Mouse (Mus musculus) T-cell, adult 2 months (primary cell): ENCODE results near the gene Psme2b.
"Not testable (repeated sequence)": the region's sequence is repeated elsewhere in the genome, so short reads cannot be mapped to it uniquely, and the experiment has no call there.

Experiments used
- DNase-seq: peaks from one replicate; pipeline ENCODE4 v3.0.0; 2022; ENCODE audit warnings: low spot score

Gene Psme2b

DNA sequence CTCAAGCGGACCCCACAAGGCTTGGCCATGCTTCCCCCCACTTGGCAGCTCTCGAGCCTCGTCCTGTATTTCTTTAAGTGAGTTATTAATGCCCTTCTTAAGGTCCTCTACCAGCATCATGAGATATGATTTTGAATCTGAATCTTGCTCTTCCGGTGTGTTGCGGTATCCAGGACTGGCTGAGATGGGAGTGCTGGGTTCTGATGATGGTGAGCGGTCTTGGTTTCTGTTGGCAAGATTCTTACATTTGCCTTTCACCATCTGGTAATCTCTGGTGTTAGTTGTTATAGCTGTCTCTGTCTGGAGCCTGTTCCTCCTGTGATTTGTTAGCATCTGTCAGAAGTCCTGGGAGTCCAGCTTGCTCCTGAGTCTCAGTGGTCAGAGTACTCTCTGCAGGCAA, at the start of gene Psme2b:
Psme2b (minus strand) TSS at position 101 of the 400 bp plus-strand sequence.
- not testable (repeated sequence) for DNase-seq

DNA sequence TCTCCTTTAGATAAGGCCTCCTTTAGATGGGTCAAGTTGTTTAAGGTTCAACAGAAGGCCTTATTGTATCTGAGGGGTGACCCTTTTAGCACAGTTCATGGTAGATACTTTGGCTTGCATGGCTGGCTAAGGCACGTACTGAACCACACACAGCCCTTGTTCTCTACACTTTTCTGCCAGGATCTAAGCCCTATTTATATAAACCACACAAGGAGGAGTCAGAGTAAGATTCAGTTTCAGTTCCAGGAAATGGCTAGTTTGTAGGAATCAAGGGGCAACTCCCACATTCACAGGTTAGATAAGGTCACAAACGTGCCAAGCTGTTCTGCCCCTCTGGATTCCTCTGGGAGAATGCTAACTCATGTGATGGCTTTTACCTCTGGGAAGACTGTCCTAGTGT, 48.0 kb upstream of the Psme2b start, which contains the start of gene Tgtp1:
Tgtp1 (minus strand) TSS at position 155 of the 400 bp plus-strand sequence.
- DNase-seq: peak; percentile 55

DNA sequence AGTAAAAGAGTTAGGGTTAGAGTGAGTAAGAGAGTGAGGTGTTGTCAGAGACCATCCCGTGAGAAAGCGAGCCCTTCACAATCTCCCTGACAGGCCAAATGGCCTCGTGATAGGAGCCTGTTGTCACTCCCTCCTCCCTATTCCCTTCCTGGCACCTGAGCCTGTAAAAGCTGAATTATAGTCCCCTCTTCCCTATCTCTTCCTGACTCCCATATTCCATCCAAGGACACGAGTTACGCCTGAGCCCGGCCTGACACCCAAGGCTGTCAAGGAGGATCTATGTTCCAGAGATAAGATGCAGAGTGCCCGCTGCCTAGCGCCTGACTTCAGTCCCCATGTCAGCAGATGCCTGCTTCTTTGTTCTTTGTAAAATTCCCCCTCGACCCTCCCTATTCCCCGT, 47.3 kb upstream of the Psme2b start:
- DNase-seq: not testable (repeated sequence)

DNA sequence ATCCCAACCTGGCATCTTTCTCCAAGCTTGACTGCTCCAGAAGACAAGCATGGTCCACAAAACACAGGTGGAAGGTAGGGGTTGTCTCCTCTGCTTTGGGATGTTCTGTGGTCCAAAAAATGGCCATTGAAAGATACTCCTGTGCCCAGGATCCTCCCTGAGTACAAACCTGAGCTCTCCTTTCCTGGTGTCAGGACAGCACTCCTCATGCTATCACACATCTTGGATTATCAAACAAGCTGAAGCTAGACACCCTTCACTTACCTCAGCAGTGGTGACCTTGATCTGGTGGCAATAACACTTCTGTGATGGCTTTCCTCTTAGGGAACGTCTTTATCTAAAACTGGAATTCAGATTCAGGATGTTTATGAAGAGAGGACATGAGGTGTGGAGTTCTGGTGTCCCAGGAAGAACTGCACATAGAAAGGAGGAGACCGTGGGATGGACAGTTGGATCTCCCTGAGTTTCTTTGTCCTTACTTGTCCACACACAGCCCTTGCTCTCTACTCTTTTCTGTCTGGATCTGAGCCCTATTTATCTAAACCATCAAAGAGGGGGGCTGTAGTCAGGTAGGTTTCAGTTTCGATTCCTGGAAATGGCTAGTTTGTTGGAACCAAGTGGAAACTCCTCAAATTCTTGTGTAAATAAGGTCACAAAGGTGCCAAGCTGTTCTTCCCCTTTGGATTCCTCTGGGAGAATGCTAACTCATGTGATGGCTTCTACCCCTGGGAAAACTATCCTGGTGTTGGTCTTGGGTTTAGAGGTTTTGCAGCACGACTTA, 45.9 kb upstream of the Psme2b start, which contains the start of gene Gm12185:
Gm12185 (minus strand) TSS at position 487 of the 781 bp plus-strand sequence.
- DNase-seq: peak; percentile 56

DNA sequence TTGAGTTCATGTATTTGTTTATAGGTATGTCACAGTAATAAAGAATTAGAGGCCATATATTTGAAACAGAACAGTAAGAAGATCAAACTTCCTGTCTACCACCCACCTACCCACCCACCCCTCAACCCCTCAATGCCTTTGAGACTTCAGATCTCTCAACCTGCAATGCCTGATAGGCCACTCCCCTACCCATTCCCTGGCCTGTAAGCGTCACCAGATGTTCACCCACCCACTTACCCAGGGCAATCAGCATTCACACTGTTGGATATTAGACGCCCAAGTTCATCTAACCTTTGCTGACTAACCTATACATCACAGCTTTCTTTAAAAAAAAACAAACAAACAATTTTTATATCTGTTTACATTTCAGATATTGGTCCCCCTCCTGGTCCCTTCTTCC, 44.0 kb upstream of the Psme2b start:
- DNase-seq: not testable (repeated sequence)

DNA sequence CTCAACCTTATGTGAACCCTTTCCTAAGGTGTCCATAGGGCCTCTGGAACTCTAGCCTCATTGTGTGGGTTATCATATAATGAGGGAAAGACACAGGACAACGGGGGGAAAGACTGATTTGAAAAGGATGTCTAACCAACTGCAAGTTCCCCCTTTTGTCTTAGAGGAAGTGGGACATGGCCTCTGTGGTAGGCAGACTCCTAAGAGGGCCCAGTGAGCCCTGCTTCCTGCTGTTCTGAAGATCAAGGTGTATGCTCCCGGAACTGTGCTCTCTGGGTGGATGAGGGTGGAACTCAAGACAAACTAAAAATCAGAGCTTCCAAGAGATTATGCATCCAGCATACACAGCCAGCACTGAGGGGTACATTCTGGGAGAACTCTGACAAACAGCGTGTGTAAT, 42.2 kb upstream of the Psme2b start:
- DNase-seq: not testable (repeated sequence)

DNA sequence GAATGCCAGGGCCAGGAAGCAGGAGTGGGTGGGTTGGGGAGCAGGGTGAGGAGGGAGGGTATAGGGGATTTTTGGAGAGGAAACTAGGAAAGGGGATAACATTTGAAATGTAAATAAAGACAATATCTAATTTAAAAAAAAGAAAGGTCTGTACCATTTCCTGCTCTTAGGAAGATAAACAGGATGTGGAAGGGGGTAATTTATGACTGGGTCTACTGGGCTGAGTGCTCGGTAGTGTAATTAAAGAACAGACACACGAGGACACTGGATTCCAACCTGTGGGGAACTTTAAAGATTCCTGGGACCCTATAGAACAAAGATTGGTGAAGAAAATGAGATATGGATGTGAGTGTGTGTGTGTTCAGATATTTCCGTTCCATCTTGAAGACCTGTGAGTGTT, 36.9 kb upstream of the Psme2b start:
- DNase-seq: not testable (repeated sequence)

DNA sequence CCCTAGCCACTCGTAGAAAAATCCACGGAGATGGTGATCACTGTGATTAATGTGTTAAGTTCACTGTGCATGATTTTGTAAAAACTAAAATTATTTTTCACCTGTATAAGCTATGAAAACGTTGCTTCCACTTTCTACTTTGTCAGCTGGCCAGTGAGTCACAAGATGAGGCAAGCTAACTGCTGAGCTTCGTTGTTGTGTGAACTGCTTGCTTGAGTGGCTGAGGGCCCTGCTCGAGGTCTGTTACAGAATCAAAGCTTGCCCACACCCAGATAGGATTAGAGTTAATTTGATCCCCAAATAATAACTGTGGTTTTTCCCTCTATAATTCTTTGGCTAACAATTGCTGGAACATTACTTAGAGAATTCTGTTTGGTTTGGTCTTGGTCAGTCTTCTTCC, 34.1 kb upstream of the Psme2b start:
- DNase-seq: not testable (repeated sequence)

DNA sequence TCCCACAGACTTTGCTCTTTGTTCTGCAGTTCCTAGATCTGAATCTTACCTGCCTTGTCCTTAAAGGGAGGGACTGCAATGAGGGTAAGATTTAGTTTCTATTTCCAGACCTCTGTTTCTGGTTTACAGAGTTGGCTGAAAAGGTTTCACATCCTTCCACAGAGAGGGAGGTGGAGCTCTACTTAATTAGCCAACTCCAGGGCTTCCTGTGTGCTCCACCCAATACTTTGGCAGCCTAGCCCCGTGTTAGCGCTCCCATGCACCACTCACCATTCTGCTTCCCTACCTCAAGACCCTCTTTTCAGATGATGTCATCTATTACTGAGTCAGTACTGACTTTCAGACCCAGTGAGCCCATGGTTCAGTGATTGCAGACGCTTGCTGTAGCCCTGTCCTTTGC, 33.3 kb upstream of the Psme2b start, which contains the start of gene 9930111J21Rik1:
9930111J21Rik1 (minus strand) TSS at position 148 of the 400 bp plus-strand sequence.
- DNase-seq: not testable (repeated sequence)

DNA sequence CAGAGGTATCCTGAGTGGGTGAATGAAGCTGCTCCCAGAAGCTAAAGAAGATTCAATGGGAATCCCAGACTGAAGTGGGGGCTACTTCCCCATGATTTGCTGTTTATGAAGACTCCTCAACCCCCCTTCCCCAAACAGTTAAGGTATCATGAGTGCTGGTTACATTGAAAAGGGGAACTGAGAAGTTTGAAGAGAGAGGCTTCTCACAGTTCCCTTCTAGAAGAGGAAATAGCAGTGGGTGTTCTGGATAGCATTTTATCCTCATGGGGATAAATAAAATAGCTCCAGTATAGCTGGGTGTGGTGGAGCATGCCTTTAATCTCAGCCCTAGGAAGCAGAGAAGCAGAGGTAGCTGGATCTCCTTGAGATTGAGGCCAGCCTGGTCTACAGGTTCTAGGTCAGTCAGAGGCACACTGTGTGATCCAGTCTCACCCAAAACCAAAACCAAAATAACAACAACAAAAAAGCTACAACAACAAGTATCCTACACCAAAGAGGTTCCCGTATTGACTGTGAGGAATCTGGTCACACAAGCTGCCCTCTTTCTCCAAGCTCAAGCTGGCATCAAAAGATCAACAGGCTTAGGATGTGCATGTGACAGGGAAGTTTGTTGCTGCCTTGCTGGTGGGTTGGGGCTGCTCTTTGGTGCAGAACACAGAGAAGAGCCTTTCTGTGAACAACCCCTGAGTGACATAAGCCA, 32.4 kb upstream of the Psme2b start, which contains the start of gene Olfr56:
Olfr56 (plus strand) TSS at position 650 of the 700 bp plus-strand sequence.
- DNase-seq: not testable (repeated sequence)

DNA sequence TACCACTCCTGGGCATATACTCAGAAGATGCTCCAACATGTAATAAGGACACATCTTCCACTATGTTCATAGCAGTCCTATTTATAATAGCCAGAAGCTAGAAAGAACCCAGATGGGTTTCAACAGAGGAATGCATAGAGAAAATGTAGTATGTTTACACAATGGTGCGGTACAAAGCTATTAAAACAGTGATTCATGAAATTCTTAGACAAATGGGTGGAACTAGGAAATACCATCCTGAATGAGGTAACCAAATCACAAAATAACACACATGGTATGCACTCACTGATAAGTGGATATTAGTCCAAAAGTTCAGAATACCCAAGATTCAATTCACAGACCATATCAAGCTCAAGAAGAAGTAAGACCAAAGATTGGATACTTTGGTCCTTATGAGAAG, 28.7 kb upstream of the Psme2b start:
- not testable (repeated sequence) for DNase-seq

DNA sequence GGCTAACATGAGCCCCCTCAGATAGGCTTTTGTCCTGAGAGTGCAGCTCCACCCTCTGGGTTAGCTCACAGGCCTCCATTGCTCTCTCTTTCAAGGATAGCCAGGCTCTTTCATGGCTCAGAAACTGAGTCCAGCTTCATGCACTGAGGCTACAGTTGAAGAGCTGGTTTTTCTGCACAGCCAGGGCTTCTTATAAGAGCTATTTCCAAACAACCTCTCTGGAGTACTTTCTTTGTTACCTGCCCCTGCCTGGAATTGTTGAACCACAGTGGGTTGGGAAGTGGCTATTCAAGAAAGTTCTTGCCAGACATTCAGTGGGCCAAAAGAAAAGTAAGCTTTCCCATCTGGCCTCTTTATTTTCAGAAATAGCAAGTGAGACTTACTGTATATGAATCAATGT, 6.7 kb downstream of the Psme2b start:
- not testable (repeated sequence) for DNase-seq

DNA sequence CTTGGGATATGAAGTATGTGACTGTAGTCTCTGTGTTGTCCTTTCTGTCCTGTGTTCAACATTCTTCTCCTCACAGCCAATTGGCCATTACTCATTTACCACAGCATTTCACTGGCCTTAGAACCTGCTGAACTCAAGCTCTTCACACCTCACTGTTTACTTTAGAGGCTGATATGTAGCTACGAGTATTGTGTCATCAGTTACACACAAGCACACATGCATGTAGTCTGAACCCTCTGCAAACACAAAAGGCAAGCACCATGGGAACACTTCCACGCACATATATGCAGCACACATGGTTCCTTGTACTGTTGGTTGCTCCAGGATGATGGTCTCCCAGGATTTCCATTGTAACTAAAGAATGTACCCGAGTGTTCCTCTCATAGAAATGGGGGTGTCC, 10.7 kb downstream of the Psme2b start:
- DNase-seq: not testable (repeated sequence)

DNA sequence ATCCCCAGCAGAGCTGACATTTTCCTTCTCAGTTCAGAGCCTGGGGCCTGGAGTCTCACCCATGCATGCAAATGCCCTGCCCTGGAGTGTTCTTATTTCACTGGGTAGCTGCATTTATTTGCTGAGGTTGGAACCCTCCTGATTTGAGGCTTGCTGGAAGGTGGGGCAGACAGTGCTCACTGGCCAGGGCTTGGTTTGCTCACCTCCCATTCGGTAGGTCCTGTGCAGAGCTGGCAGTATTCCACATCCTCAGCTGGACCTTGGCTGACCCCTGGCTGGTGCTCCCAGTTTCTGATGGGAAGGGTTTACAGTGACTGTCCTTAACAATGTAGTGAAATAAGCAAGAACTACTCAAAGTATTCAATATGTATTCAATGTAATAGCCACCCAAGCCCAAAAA, 12.1 kb downstream of the Psme2b start:
- DNase-seq: not testable (repeated sequence)

DNA sequence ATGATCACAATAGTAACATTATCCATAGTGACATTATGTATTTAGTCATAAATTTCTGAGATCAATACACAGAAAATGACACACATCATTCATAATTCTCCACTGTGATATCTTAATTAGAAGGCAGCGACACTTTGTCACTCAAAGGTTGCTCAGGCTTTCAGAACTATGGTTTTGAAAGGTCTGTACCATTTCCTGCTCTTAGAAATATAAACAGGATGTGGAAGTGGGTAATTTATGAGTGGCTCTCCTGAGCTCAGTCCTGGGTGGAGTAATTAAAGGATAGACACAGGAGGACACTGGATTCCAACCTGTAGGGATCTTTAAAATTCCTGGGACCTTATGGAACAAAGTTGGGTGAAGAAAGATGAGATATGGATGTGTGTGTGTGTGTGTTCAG, 12.6 kb downstream of the Psme2b start:
- peak; percentile 37 for DNase-seq

DNA sequence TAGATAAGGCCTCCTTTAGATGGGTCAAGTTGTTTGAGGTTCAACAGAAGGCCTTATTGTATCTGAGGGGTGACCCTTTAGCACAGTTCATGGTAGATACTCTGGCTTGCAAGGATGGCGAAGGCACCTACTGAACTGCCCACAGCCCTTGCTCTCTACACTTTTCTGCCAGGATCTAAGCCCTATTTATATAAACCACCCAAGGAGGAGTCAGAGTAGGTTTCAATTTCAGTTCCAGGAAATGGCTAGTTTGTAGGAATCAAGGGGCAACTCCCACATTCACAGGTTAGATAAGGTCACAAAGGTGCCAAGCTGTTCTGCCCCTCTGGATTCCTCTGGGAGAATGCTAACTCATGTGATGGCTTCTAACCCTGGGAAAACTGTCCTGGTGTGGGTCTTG, 17.9 kb downstream of the Psme2b start:
- not testable (repeated sequence) for DNase-seq

DNA sequence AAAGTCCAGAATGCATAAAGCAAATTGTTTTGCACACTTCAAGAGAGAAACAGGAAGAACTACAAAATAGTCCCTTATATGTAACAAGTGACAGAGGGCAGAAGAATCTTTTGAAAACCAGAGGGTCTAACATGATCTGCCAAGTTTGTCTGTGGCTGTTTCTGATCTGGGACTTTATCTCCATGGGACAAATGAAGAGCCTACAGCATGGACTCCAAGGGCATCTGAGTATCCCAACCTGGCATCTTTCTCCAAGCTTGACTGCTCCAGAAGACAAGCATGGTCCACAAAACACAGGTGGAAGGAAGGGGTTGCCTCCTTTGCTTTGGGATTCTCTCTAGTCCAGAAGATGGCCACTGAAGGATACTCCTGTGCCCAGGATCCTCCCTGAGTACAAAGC, 19.6 kb downstream of the Psme2b start:
- DNase-seq: not testable (repeated sequence)

DNA sequence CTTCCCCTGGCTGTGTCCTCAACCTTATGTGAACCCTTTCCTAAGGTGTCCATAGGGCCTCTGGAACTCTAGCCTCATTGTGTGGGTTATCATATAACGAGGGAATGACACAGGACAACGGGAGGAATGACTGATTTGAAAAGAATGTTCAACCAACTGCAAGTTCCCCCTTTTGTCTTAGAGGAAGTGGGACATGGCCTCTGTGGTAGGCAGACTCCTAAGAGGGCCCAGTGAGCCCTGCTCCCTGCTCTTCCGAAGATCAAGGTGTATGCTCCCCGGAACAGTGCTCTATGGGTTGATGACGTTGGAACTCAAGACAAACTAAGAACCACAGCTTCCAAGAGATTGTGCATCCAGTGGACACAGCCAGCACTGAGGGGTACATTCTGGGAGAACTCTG, 22.2 kb downstream of the Psme2b start:
- not testable (repeated sequence) for DNase-seq

DNA sequence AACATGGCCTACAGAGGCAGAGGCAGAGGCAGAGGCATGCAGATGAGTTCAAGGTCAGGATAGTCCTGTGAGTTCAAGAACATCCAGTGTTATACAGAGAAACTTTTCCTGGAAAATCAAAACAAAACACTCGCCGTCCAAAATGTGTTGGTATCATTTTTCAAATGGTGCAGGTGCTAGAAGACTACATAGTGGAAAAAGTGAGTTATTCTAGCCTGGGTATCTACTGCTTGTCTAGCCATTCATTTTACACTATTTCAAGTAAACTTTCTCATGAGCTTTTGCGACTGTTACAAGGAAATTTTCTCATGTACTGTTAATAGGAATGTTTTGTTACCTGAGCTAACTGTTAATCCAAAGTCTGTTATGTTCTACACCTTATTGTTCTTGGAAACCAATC, 27.6 kb downstream of the Psme2b start:
- DNase-seq: no peak

DNA sequence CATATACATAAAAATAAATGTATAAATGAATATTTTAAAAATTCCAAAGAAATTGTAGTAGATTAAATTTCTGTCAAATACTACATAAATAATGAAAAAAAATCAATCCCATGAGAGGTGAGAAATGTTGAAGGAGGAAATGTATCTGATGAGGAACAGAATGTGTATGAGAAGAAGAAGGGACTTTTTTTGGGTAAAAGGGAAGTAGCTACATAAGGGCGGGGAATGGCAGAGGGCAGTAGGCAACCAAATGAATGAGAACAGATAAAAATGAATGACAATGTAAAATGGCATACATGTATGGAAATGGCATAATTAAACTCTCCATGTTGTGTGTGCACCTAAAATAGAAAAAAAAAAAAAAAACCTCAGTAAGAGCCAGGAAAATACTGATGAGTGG, 32.4 kb downstream of the Psme2b start:
- DNase-seq: no peak

DNA sequence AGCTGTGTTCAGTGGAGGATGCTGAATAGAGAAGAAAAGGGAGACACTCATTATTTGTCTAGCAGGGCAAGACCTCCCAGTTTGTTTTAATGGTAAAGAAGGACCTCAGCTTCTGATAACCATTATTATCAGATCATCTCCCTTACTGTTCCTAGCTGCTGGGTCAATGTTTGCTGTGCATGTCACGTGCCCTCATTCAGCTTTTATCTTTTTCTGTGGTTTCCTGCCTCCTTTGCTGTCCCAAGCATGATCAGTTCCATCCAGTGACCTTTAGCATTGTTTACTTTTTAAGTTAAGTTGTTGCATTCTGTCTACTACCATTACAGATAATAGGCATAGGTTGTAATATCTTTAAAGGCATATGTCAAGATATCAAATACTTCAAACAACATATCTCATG, 37.5 kb downstream of the Psme2b start:
- DNase-seq: no peak

DNA sequence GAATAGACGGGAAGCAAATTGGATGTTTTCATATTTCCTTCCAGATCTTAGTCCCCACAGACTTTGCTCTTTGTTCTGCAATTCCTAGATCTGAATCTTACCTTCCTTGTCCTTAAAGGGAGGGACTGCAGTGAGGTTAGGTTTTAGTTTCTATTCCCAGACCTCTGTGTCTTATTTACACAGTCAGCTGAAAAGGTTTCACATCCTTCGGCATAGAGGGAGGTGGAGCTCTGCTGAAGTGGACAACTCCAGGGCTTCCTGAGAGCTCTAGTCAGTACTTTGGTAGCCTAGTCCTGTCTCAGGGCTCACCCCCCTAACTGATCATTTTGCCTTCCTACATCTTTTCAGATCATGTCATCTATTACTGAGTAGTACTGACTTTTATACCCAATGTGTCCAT, 44.0 kb downstream of the Psme2b start, which contains the start of gene Gm5431:
Gm5431 (minus strand) TSS at position 194 of the 400 bp plus-strand sequence.
- DNase-seq: no peak

DNA sequence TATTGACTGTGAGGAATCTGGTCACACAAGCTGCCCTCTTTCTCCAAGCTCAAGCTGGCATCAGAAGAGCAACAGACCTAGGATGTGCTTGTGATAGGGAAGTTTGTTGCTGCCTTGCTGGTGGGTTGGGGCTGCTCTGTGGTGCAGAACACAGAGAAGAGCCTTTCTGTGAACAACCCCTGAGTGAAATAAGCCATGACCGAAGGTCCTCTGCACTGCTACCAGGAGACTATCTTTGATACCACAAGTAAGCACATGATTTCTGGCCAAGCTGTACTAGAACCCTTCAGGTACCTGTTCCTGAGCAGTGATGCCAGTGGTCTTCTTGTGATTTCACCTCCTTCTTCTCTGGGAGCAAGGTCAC, 44.4 kb downstream of the Psme2b start:
- not testable (repeated sequence) for DNase-seq
